Mouse (Mus musculus) forebrain, postnatal 0 days (tissue): Measurements from ENCODE around the gene Plcd1. TPM values are rescaled to one million over a fixed set of nuclear protein-coding genes. Genes with fewer than 3 reads are reported as not detected.

Experiments used
- ATAC-seq: fragments of 200-750 bp; cut with Nextera tagmentation; 2 replicates; pipeline ENCODE4 v1.8.0; 2017; ENCODE audit warnings: mild to moderate bottlenecking, moderate library complexity
- DNase-seq: peaks from one replicate; pipeline ENCODE4 v3.0.0-alpha.2; 2015
- H3K27ac ChIP-seq: fragments of 300-500 bp; sonication (generic); 2 replicates; pipeline ENCODE4 v1.5.1; 2014; ENCODE audit warnings: low read depth, mild to moderate bottlenecking, antibody characterized with exemption, low read length, moderate library complexity, mixed read lengths
- H3K27me3 ChIP-seq: fragments of 300-500 bp; sonication (generic); 2 replicates; pipeline ENCODE4 v1.6.1; 2014; ENCODE audit warnings: mild to moderate bottlenecking, low read length, mixed read lengths; ENCODE audit not compliant: insufficient read depth
- H3K36me3 ChIP-seq: fragments of 300-500 bp; sonication (generic); 2 replicates; pipeline ENCODE4 v1.6.1; 2014; ENCODE audit warnings: mild to moderate bottlenecking, moderate library complexity; ENCODE audit not compliant: insufficient read depth
- H3K4me1 ChIP-seq: fragments of 300-500 bp; sonication (generic); 2 replicates; pipeline ENCODE4 v1.6.1; 2014; ENCODE audit warnings: antibody characterized with exemption; ENCODE audit not compliant: insufficient read depth
- H3K4me2 ChIP-seq: fragments of 300-500 bp; sonication (generic); 2 replicates; pipeline ENCODE4 v1.6.1; 2014; ENCODE audit warnings: low read depth, mild to moderate bottlenecking, moderate library complexity
- H3K4me3 ChIP-seq: fragments of 300-500 bp; sonication (generic); 2 replicates; pipeline ENCODE4 v1.5.1; 2014; ENCODE audit warnings: low read depth, low read length, mixed read lengths
- H3K9ac ChIP-seq: fragments of 300-500 bp; sonication (generic); 2 replicates; pipeline ENCODE4 v1.6.1; 2014; ENCODE audit warnings: mild to moderate bottlenecking
- H3K9me3 ChIP-seq: fragments of 300-500 bp; sonication (generic); 2 replicates; pipeline ENCODE4 v1.6.1; 2016; ENCODE audit warnings: low read length
- CTCF ChIP-seq: sonication (generic); IDR thresholded peaks from 2 replicates; pipeline ENCODE4 v1.5.1; 2016; ENCODE audit warnings: antibody characterized with exemption, control low read depth, low read depth
- WGBS: fragments of 180-500 bp; shearing (Covaris S2); extraction: QIAGEN DNeasy Blood & Tissue Kit; methylation state at CpG from one replicate; pipeline ENCODE4 v1.1.7; 2014; 5-methylcytosine and 5-hydroxymethylcytosine counted together
- polyA plus RNA-seq: library from polyadenylated mRNA; unstranded; fragments of >200 nt; fragmentation: Nextera tagmentation; extraction: Ambion mirVana; gene quantifications from 2 replicates; pipeline ENCODE4 v1.2.1, GENCODE M21; 2015
- total RNA-seq: library from RNA; depleted of rRNA; stranded (reverse); fragments of >200 nt; gene quantifications from 2 replicates; pipeline ENCODE4 v1.2.3, GENCODE M21; 2014

Gene Plcd1
- total and polyA plus RNA-seq, 2 experiments from 2014 or later = 11.3 to 16.1 TPM

DNA sequence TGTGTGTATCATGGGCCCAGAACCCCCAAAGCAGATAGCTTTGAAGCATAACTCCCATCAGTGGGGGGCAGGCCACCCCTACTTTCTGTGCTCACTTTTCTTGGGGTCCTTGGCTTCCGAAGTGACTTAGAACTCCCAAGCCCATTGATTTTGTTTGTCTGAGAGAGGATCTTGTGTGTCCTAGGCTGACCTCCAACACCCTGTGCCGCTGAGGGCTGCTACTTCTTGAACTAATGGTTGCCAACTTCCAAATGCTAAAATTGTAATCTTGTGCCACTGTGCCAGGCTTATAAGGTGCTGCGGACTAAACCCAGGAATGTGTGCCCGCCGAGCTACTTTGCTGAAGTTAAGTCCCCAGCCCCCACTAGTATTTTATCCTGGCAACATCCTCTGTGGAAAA lies 2.8 kb downstream of the Plcd1 start:
- Histone ChIP-seq H3K27ac (no peak overlapping the region), H3K27me3 (peaks cover 2% of the 10 kb centered on the region; the same call in 1 of the 2 replicates), H3K9ac (no peak overlapping the region), H3K4me2 (no peak overlapping the region), H3K36me3 (no peaks in the 10 kb centered on the region), H3K9me3 (no peaks in the 10 kb centered on the region), H3K4me1 (peaks cover 10% of the 10 kb centered on the region), H3K4me3 (no peak overlapping the region)
- DNase-seq (no peak), ATAC-seq (no peak)
- WGBS = 91% methylated on average over 5 of the region's 5 CpGs
- no peak for TF ChIP-seq CTCF

DNA sequence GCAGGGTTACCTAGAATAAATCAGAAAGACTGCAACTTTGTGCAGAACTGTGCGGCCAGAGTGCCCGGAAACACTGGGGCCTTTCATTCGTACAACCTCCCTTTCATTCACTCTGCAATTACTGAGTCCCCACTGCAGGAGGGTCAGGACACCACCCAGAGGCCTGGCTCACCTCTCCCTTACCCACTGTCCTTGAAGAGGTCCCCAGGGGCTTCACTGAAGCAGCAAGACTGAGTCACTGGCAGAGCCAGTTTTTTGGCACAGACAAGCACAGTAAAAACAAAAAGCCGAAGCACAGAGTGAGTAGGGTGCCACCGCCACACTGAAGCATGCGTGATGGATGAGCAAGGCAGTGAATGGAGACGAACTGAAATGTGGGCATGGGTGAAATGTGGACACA lies 3.9 kb downstream of the Plcd1 start:
- Histone ChIP-seq H3K9ac (no peak overlapping the region), H3K4me1 (peaks cover 10% of the 10 kb centered on the region), H3K4me3 (no peak overlapping the region), H3K27me3 (peaks cover 2% of the 10 kb centered on the region; the same call in 1 of the 2 replicates), H3K4me2 (no peak overlapping the region), H3K36me3 (no peaks in the 10 kb centered on the region), H3K9me3 (no peaks in the 10 kb centered on the region), H3K27ac (no peak overlapping the region)
- ATAC-seq (no peak), DNase-seq (no peak)
- no peak for TF ChIP-seq CTCF
- 27% methylated on average over 7 of the region's 7 CpGs for WGBS

DNA sequence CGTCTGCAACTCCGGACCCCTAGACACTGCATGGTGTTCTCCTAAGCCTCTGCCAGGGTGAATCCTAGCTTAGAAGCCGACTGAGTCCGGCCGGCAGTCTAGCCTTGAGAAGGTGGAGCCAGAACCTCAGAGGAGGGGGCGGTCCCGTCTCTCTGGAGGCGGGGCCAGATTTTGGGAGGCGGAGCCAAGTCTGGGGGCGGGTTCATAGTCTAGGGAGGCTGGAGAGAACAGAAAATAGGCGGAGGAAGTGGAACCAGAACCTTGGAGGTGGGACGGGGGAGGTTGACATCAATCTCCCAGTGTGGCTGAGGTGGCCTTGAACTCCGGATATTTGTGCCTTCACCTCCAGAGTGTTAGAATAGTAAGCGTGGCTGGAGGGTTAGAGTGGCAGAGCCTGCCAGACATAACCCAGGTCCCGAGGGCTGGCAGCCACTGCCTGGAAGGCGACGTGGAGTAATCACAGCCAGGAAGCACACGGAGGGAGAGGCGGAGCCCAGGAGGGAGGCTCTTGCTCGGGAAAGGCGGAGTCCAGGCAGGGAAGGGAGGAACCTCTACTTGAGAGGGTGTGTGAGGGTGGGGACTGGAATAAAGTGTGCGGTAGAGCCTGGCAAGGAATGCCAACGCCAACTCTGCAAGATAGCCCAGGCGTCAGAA lies 5.0 kb downstream of the Plcd1 start:
- peak; percentile 64 for ATAC-seq
- Histone ChIP-seq H3K4me1 (peaks cover 6% of the 10 kb centered on the region; the same call in 1 of the 2 replicates), H3K27ac (no peak overlapping the region), H3K27me3 (peaks cover 2% of the 10 kb centered on the region; the same call in 1 of the 2 replicates), H3K36me3 (no peaks in the 10 kb centered on the region), H3K4me2 (peak overlapping the region; percentile 44), H3K9me3 (no peaks in the 10 kb centered on the region), H3K4me3 (peak overlapping the region; percentile 24), H3K9ac (0 out of 2 replicates have a peak overlapping the region, but pooled peaks have one; percentile 0)
- DNase-seq = peak; percentile 43
- WGBS = 5% methylated on average over 24 of the region's 24 CpGs
- no peak for TF ChIP-seq CTCF

DNA sequence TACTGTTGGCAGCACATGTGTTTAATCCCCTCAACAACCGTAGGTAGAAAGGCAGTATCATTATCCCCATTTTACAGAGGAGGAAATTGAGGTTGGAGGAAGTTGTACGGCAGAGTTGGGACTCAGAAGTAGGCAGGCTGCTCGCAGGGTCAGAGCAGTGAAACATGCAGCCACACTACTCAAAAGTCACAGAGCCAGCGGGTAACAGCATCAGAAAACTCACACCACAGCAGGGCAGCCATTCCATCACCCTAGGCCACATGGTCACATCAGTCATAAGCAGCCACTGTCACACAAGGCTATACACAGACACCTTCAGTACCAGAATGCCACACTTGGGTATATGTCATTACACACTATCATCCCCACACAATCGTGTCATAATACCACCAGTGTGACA lies 6.0 kb downstream of the Plcd1 start:
- no peak for DNase-seq
- ATAC-seq = no peak
- WGBS = 84% methylated on average over 5 of the region's 5 CpGs
- no peak overlapping the region for H3K27ac ChIP-seq
- H3K9ac ChIP-seq = no peak overlapping the region
- H3K4me3 ChIP-seq = no peak overlapping the region
- peaks cover 1% of the 10 kb centered on the region; the same call in 1 of the 2 replicates for H3K36me3 ChIP-seq
- H3K4me2 ChIP-seq = no peak overlapping the region
- H3K27me3 ChIP-seq = peaks cover 2% of the 10 kb centered on the region; the same call in 1 of the 2 replicates
- no peaks in the 10 kb centered on the region for H3K9me3 ChIP-seq
- no peak for TF ChIP-seq CTCF
- peaks cover 6% of the 10 kb centered on the region; the same call in 1 of the 2 replicates for H3K4me1 ChIP-seq

DNA sequence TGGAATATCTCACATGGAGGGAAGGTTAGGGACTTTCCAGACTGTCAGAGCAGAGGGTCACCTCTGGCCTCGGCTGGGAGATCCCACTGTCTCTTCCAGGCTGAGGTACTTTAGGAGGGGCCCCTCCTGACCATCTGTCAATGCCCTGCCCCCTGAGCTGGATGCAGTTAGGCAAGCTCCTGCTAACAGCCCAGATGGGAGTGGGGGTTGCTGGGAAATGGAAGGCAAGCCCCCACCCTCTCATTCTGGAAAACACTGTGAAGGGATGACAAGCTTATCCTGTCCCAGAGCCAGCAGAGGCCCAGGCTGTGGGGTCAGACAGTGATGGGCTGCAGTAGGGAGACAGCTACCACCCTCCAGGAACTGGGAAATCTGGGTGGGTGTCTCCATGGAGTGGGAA lies 6.9 kb downstream of the Plcd1 start:
- no peaks in the 10 kb centered on the region for H3K9me3 ChIP-seq
- H3K4me1 ChIP-seq = peaks cover 6% of the 10 kb centered on the region; the same call in 1 of the 2 replicates
- DNase-seq (no peak), ATAC-seq (no peak)
- H3K36me3 ChIP-seq = peaks cover 7% of the 10 kb centered on the region; the same call in 1 of the 2 replicates
- H3K27me3 ChIP-seq = peaks cover 2% of the 10 kb centered on the region; the same call in 1 of the 2 replicates
- no peak overlapping the region for H3K4me3 ChIP-seq
- no peak overlapping the region for H3K27ac ChIP-seq
- H3K4me2 ChIP-seq = no peak overlapping the region
- H3K9ac ChIP-seq = no peak overlapping the region
- TF ChIP-seq CTCF = no peak
- 35% methylated on average over 1 of the region's 1 CpGs for WGBS

DNA sequence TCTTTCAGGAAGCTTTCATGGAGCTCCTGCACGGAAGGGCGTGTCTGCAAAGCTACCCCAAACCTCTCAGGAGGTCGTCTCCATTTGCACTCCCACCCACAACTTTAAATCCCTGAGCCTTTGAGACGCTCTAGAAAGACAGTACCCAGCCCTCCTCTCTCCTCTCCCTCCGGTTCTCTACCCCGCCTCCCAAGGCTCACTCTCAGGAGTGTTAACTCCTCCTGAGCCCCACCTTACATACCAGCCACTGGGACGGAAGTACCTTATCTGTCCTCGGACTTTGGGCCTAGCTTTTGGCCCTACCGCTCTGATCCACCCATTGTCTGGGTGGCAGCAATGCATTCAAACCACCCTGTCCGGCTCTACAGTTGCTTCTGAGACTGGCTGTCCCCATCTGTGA lies 9.3 kb downstream of the Plcd1 start:
- 87% methylated on average over 10 of the region's 10 CpGs for WGBS
- TF ChIP-seq CTCF = no peak
- peaks cover 7% of the 10 kb centered on the region; the same call in 1 of the 2 replicates for H3K36me3 ChIP-seq
- H3K4me3 ChIP-seq = no peak overlapping the region
- peaks cover 6% of the 10 kb centered on the region; the same call in 1 of the 2 replicates for H3K4me1 ChIP-seq
- no peaks in the 10 kb centered on the region for H3K27me3 ChIP-seq
- H3K9me3 ChIP-seq = no peaks in the 10 kb centered on the region
- H3K4me2 ChIP-seq = no peak overlapping the region
- no peak overlapping the region for H3K9ac ChIP-seq
- no peak for ATAC-seq
- H3K27ac ChIP-seq = no peak overlapping the region
- no peak for DNase-seq

DNA sequence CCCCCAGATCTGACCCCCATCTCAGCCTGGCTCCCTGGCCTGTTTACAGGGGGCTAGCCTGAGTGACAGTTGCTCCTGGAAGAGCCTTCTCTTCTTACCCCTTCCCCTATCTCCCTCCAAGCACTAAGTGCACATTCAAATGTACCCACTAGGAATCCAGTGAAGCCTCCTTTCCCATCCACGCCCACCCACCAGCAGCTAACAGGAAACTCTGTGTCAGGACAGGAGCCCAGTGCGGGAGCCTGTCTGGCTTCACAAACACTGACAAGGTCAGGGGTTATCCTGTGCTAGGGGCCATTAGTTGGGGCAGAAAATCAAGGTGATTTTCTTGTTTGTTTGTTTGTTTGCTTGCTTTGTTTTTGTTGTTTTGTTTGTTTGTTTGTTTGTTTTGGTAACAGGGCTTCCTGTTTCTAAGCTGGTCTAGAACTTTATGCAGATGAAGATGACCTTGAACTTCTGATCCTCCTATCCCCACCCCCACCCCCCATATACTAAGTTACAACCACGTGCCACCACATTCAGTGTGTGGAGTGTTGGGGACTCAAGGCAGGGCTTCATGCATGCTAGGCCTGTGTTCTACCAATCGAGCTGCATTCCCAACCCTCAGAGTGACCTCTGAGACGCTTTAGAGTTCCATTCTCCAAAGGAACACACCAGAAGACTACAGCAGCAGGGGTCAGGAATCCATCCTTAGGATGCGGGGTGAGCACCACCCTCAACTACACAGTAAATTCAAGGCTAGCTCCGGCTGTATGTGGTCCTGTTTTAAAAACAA lies 10.5 kb downstream of the Plcd1 start:
- H3K27me3 ChIP-seq = no peaks in the 10 kb centered on the region
- no peak overlapping the region for H3K27ac ChIP-seq
- no peaks in the 10 kb centered on the region for H3K4me1 ChIP-seq
- no peak for TF ChIP-seq CTCF
- no peak overlapping the region for H3K9ac ChIP-seq
- ATAC-seq (no peak), DNase-seq (no peak)
- H3K9me3 ChIP-seq = no peaks in the 10 kb centered on the region
- no peak overlapping the region for H3K4me2 ChIP-seq
- H3K4me3 ChIP-seq = no peak overlapping the region
- 75% methylated on average over 7 of the region's 7 CpGs for WGBS
- H3K36me3 ChIP-seq = peaks cover 7% of the 10 kb centered on the region; the same call in 1 of the 2 replicates
